Mouse (Mus musculus): ENCODE measurements around the gene 2610528J11Rik.

DNA sequence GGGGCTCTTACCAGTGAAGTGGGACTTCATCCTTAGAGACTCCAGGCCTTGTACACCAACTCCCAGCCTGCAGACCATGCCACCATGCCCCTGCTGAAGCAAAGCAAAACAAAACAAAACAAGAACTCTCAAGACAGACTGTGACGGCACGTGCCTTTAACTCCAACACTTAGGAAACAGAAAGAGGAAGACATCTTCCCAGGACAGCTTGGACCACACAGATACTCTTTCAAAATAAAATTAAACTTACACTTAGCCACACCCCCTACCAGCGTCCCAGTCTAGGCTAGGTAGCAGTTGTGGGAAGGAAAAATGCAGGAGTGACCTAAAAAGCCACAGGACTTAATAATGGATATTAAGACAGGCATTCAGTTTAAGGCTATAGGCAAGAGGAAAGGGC lies 1.0 kb upstream of the 2610528J11Rik start:
- TF ChIP-seq TAL1 (IDR thresholded peaks at IDR 0.05; ENCODE audit: low read length) = no peak
- no peak for TF ChIP-seq GATA1 (IDR thresholded peaks at IDR 0.05; ENCODE audit: low read length)
